Mouse (Mus musculus): ENCODE results near the gene Nxpe2. TPM values are rescaled to one million over a fixed set of nuclear protein-coding genes. Genes with fewer than 3 reads are reported as not detected.

Nxpe2 gene
- total and polyA plus RNA-seq, 3 experiments: 19.5 to 44.3 (median 30.5) TPM

DNA sequence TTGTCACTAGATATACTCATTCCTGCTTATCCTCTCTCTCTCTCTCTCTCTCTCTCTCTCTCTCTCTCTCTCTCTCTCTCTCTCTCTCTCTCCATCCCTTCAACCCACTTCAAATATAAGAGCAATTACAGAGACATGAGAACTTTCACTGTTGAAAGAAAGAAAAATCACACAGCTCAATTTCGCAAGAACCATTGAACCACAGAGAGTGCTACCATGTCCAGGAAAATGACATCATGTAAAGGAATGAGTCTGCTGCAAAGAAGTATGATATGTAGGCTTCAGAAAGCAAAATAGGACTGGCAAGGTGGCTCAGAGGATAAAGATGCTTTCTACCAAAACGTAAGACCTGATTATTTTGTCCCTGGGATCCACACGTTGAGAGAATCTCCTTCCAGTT lies 7.4 kb downstream of the Nxpe2 start:
- no peak overlapping the region for H3K9ac ChIP-seq (ENCODE audit: insufficient read depth, low read depth)
- H3K4me3 ChIP-seq (replicated peaks in 1 of 3; ENCODE audit: low read depth in 2 of 3, low read length in 2 of 3, poor library complexity in 1 of 3): no peak overlapping the region
- no peak overlapping the region for H3K27ac ChIP-seq (ENCODE audit: insufficient read depth, low read depth)
- H3K9me3 ChIP-seq (replicated peaks; ENCODE audit: low read length): no peaks in the 10 kb centered on the region
- H3K4me2 ChIP-seq (ENCODE audit: insufficient read depth, low read depth, poor library complexity, severe bottlenecking): no peak overlapping the region
- no peak for DNase-seq (ENCODE audit: extremely low read depth)
- peaks cover 0 to 4% of the 10 kb centered on the region in 2 experiments; a peak in 1 of 4 replicates for H3K4me1 ChIP-seq (ENCODE audit: control insufficient read depth in 1 of 2, insufficient read depth in 2 of 2)
- no peaks in the 10 kb centered on the region for H3K79me2 ChIP-seq (replicated peaks; ENCODE audit: control insufficient read depth, extremely low read depth, insufficient read depth, poor library complexity, severe bottlenecking)
- no peaks in the 10 kb centered on the region for H3K27me3 ChIP-seq (replicated peaks)
- H3K36me3 ChIP-seq (replicated peaks in 1 of 2; ENCODE audit: control insufficient read depth in 1 of 2, insufficient read depth in 1 of 2, low read length in 1 of 2): peaks cover 3 to 53% of the 10 kb centered on the region in 2 experiments
- TF ChIP-seq ZNF384 (IDR thresholded peaks at IDR 0.05; ENCODE audit: low read depth, low read length) (no peak), EP300 (IDR thresholded peaks at IDR 0.05; ENCODE audit: low read length) (no peak)
- in situ Hi-C loops (cut with MboI; ENCODE audit: low pct_ligation_motif_present, low pct_unique_long_range_greater_than_20kb, low sequenced_read_pairs): no loop called here
- dilution Hi-C loops (cut with MboI; ENCODE audit: extremely low pct_ligation_motif_present, extremely low pct_unique_long_range_greater_than_20kb, low sequenced_read_pairs): no loop called here

GRCm38 (mm10) chr9:48345456-48345855 lies 7.8 kb downstream of the Nxpe2 start:
- in situ Hi-C loops (cut with MboI; ENCODE audit: low pct_ligation_motif_present, low pct_unique_long_range_greater_than_20kb, low sequenced_read_pairs): no loop called here
- H3K27me3 ChIP-seq (replicated peaks): no peaks in the 10 kb centered on the region
- H3K27ac ChIP-seq (ENCODE audit: insufficient read depth, low read depth): no peak overlapping the region
- H3K9me3 ChIP-seq (replicated peaks; ENCODE audit: low read length): no peaks in the 10 kb centered on the region
- no peak for DNase-seq (ENCODE audit: extremely low read depth)
- no peak for TF ChIP-seq USF1 (IDR thresholded peaks at IDR 0.05; ENCODE audit: low read depth, low read length)
- TF ChIP-seq KAT2A (IDR thresholded peaks at IDR 0.05; ENCODE audit: insufficient replicate concordance, low read length): no peak
- TF ChIP-seq JUN (IDR thresholded peaks at IDR 0.05; ENCODE audit: insufficient read depth, low read depth, low read length): no peak
- no peak for TF ChIP-seq CHD1 (IDR thresholded peaks at IDR 0.05; ENCODE audit: low read depth, low read length)
- no peaks in the 10 kb centered on the region for H3K79me2 ChIP-seq (replicated peaks; ENCODE audit: control insufficient read depth, extremely low read depth, insufficient read depth, poor library complexity, severe bottlenecking)
- no peak overlapping the region for H3K4me3 ChIP-seq (replicated peaks in 1 of 3; ENCODE audit: low read depth in 2 of 3, low read length in 2 of 3, poor library complexity in 1 of 3)
- no peak overlapping the region for H3K4me2 ChIP-seq (ENCODE audit: insufficient read depth, low read depth, poor library complexity, severe bottlenecking)
- dilution Hi-C loops (cut with MboI; ENCODE audit: extremely low pct_ligation_motif_present, extremely low pct_unique_long_range_greater_than_20kb, low sequenced_read_pairs): no loop called here
- H3K36me3 ChIP-seq (replicated peaks in 1 of 2; ENCODE audit: control insufficient read depth in 1 of 2, insufficient read depth in 1 of 2, low read length in 1 of 2): peaks cover 3 to 55% of the 10 kb centered on the region in 2 experiments
- H3K4me1 ChIP-seq (ENCODE audit: control insufficient read depth in 1 of 2, insufficient read depth in 2 of 2): peaks cover 0 to 4% of the 10 kb centered on the region in 2 experiments; a peak in 1 of 4 replicates
- no peak overlapping the region for H3K9ac ChIP-seq (ENCODE audit: insufficient read depth, low read depth)

- H3K4me1 ChIP-seq (ENCODE audit: control insufficient read depth in 1 of 2, insufficient read depth in 2 of 2): peaks cover 0 to 7% of the 10 kb centered on the region in 2 experiments; a peak in 1 of 4 replicates
Measured at GRCm38 (mm10) chr9:48340708-48341380, 12.4 kb downstream of the Nxpe2 start.

More at GRCm38 (mm10) chr9:48340708-48341380, 12.4 kb downstream of the Nxpe2 start:
- H3K4me2 ChIP-seq (ENCODE audit: insufficient read depth, low read depth, poor library complexity, severe bottlenecking): no peak overlapping the region
- H3K27me3 ChIP-seq (replicated peaks): no peaks in the 10 kb centered on the region
- H3K79me2 ChIP-seq (replicated peaks; ENCODE audit: control insufficient read depth, extremely low read depth, insufficient read depth, poor library complexity, severe bottlenecking): no peaks in the 10 kb centered on the region; the same call in 1 of the 2 replicates
- H3K9me3 ChIP-seq (replicated peaks; ENCODE audit: low read length): no peaks in the 10 kb centered on the region
- TF ChIP-seq MXI1 (IDR thresholded peaks at IDR 0.05; ENCODE audit: low read depth, low read length) (no peak), BHLHE40 (IDR thresholded peaks at IDR 0.05; ENCODE audit: low read depth, low read length) (no peak), MEF2A (IDR thresholded peaks at IDR 0.05; ENCODE audit: borderline replicate concordance, low read depth, low read length) (no peak), NELFE (IDR thresholded peaks at IDR 0.05; ENCODE audit: low read depth, low read length) (no peak), NRF1 (IDR thresholded peaks at IDR 0.05; ENCODE audit: low read depth, low read length) (no peak), JUN (IDR thresholded peaks at IDR 0.05; ENCODE audit: insufficient read depth, low read depth, low read length) (no peak), CHD1 (IDR thresholded peaks at IDR 0.05; ENCODE audit: low read depth, low read length) (no peak), KAT2A (IDR thresholded peaks at IDR 0.05; ENCODE audit: insufficient replicate concordance, low read length) (no peak), USF1 (IDR thresholded peaks at IDR 0.05; ENCODE audit: low read depth, low read length) (no peak), ZKSCAN1 (IDR thresholded peaks at IDR 0.05; ENCODE audit: borderline replicate concordance, low read depth, low read length) (no peak), TCF12 (IDR thresholded peaks at IDR 0.05; ENCODE audit: low read depth, low read length) (no peak), IRF4 (IDR thresholded peaks at IDR 0.05; ENCODE audit: low read depth, low read length) (no peak), UBTF (IDR thresholded peaks at IDR 0.05; ENCODE audit: low read depth, low read length) (no peak), RAD21 (IDR thresholded peaks at IDR 0.05; ENCODE audit: low read depth, low read length) (no peak)
- H3K4me3 ChIP-seq (replicated peaks in 1 of 3; ENCODE audit: low read depth in 2 of 3, low read length in 2 of 3, poor library complexity in 1 of 3): no peak overlapping the region
- no peak overlapping the region for H3K9ac ChIP-seq (ENCODE audit: insufficient read depth, low read depth)
- no peak overlapping the region for H3K27ac ChIP-seq (ENCODE audit: insufficient read depth, low read depth)
- dilution Hi-C loops (cut with MboI; ENCODE audit: extremely low pct_ligation_motif_present, extremely low pct_unique_long_range_greater_than_20kb, low sequenced_read_pairs): no loop called here
- peaks cover 5 to 71% of the 10 kb centered on the region in 2 experiments for H3K36me3 ChIP-seq (replicated peaks in 1 of 2; ENCODE audit: control insufficient read depth in 1 of 2, insufficient read depth in 1 of 2, low read length in 1 of 2)
- in situ Hi-C loops (cut with MboI; ENCODE audit: low pct_ligation_motif_present, low pct_unique_long_range_greater_than_20kb, low sequenced_read_pairs): no loop called here
- DNase-seq (ENCODE audit: extremely low read depth): no peak

Data from CH12.LX (cell line).